Mouse (Mus musculus): ENCODE data around the gene Gfer.
A peak's percentile ranks its signal among the peaks of the same experiment; 100 is the strongest.
"Not testable (repeated sequence)": the region's sequence is repeated elsewhere in the genome, so short reads cannot be mapped to it uniquely, and the experiment has no call there.

Gene Gfer

GRCm38 (mm10) chr17:24687146-24687595 lies 8.8 kb downstream of the Gfer start:
- DNase-seq = peak; percentile 71

- peak; percentile 72 for DNase-seq
Observed at GRCm38 (mm10) chr17:24686514-24686913, 9.4 kb downstream of the Gfer start.

- no peak for DNase-seq
Observed at GRCm38 (mm10) chr17:24677500-24678080, 18.4 kb downstream of the Gfer start.

GRCm38 (mm10) chr17:24676877-24677276 lies 19.1 kb downstream of the Gfer start:
- no peak for DNase-seq

- DNase-seq = peak; percentile 87
Observed at GRCm38 (mm10) chr17:24676187-24676586, 19.8 kb downstream of the Gfer start.

- no peak for DNase-seq
Observed at GRCm38 (mm10) chr17:24674277-24674676, 21.7 kb downstream of the Gfer start.

DNA sequence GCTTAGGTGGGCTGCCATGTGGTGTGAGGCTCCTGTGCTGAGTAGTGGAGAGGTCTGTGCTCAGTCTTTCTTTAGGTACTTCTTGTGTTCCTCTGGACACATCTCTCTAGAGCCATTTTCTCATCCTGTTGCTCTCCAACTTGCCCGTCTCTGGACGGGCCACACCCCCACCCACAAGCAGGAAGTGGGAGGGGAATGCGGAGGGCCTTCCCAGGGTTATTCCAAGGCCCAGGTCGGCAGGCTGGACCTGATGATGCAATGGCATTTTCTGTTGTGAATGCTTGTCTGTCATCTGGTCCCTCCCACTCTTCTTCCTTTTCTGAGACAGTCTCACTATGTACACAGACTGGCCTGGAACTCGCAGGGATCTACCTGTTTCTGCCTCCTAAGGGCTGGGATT lies 23.8 kb downstream of the Gfer start:
- no peak for DNase-seq

GRCm38 (mm10) chr17:24671346-24671745 lies 24.6 kb downstream of the Gfer start:
- DNase-seq = no peak

DNA sequence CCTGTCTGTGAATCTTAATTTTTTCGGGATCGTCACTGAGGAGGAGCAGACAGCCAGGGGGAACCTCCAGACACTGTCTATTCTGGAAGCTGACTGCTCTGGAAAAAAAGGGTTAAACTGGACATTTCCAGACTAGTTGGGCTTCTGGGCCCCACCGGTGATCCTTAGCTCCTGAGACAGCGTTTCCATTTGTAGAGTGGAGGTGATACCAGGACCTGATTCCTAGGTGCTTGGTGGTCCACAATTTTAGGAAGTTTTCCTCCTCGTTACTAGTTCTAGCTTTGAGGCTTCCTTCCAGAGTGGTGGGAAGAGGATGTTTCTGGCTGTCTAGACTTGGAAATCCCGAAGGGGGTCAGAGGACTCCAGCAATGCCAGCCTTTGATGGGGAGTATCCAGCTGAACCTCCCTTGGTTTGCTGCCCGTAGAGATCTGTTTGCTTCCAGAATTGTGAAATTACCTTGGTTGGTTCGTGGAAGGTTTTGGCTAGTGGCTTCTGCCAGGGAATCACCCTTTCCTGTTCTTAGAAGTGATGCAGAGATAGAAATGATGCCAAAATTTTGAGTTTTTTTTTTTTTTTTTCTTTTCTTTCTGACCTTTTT lies 25.6 kb downstream of the Gfer start:
- no peak for DNase-seq

- DNase-seq = peak; percentile 99
Observed at GRCm38 (mm10) chr17:24669545-24670245, 26.3 kb downstream of the Gfer start, which contains the start of gene Zfp598. TSS of gene Zfp598 (plus strand) at chr17:24669687.

- not testable (repeated sequence) for DNase-seq
Observed at GRCm38 (mm10) chr17:24669214-24669544, 26.8 kb downstream of the Gfer start.

GRCm38 (mm10) chr17:24667416-24667815 lies 28.5 kb downstream of the Gfer start:
- peak; percentile 74 for DNase-seq

GRCm38 (mm10) chr17:24667011-24667410 lies 28.9 kb downstream of the Gfer start:
- not testable (repeated sequence) for DNase-seq

GRCm38 (mm10) chr17:24658017-24658758 lies 37.8 kb downstream of the Gfer start, which contains the start of gene Npw:
TSS of gene Npw (minus strand) at chr17:24658457.
- peak; percentile 44 for DNase-seq

DNA sequence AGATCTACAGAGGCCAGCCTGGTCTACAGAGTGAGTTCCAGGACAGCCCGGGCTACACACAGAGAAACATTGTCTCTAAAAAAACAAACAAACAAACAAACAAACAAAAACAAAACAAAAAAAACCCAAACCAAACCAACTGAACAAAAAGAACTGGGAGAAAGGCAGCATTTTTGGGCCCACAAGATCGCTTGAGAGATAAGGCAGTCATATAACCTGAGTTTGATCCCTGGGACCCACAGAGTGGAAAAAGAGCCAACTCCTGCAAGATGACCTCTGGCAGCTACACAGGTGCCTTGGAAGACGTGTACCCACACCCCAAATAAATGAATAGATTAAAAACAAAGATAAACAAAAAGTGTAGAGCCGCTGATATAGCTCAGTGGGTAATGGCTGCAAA lies 41.0 kb downstream of the Gfer start:
- no peak for DNase-seq

- peak; percentile 85 for DNase-seq
Observed at GRCm38 (mm10) chr17:24653967-24654710, 41.8 kb downstream of the Gfer start.

GRCm38 (mm10) chr17:24651835-24652234 lies 44.1 kb downstream of the Gfer start:
- DNase-seq = no peak

- DNase-seq = no peak
Observed at GRCm38 (mm10) chr17:24650766-24651165, 45.2 kb downstream of the Gfer start.

DNA sequence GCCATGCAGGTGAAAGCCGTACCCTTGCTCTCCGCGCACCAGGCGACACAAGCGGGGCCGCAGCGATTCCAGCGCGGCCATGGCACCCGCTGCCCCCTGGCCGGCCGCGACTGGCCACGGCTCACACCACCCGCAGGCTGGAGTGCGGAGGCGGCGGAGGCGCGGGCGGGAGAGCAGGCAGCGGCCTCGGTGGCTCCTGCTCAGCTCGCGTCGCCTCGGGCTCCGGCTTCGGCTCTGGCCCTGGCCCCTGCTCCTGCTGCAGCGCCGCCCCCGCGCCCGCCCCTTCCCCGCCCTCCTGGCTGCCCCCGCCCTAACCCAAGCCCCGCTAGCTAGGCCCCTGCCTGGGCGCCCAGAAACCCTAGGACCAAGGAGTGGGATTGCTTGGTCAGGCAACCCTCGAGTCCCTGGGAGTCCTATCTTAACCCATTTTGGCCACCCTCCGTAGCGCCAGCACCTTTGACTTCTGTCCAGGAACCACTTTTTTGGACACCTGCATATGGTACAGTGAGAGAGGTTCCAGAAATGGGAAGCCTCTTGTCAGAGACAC lies 45.8 kb downstream of the Gfer start, which contains the start of gene Slc9a3r2:
Gene Slc9a3r2, minus strand, starts transcription at position 258 of the 547 bp plus-strand sequence.
- peak; percentile 64 for DNase-seq

DNA sequence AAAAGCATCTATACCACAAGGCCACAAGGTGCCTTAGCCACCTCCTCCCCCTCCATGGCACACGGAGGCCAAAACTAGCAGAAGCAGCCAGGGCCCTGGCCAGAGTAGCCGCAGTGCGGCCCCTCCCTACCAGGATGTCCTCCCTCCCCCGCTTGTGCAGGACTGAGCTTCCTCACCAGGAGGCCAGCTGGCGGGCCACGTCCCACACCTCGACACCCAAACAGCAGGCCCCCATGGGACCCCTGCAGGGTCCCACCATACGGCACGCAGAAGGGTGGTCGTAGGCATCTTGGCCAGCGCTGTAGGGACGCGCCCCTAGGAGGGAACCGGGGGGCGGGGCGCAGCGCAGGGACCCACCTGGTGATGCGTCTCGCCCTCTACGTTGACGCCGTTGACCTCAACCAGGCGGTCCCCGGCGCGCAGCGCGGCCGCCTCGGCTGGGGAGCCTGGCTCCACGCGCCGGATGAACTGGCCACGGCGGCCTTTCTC lies 46.3 kb downstream of the Gfer start:
- DNase-seq = peak; percentile 52

DNA sequence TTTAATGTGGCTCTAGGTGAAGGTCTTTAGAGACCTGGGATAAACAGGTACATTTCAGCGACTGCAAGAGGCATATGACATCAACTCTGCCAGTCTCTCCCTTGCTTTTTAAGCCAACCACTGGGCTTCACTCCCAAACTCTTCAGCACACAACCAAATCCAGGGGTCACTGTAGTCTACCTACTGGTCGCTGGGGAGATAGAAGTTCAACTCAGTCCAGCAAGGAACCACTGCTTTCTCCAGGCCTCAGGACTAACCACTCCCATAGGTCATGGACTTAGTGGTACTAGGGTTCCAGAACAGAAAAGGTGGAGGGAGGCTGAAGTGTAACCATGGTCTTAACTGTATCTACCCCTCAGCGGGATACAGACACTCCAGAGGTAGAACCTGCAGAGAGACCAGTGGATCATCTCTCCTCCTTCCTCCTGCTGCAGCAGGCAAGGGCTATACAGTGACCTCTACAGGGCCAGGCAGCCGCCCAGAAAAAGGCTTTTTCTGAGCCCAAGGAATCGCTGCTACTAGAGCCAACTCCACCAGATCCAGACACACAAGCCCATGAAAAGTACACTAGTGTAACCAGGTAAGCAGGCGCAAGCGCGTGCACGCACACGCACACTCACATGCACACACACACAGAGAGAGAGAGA lies 47.1 kb downstream of the Gfer start:
- no peak for DNase-seq

DNA sequence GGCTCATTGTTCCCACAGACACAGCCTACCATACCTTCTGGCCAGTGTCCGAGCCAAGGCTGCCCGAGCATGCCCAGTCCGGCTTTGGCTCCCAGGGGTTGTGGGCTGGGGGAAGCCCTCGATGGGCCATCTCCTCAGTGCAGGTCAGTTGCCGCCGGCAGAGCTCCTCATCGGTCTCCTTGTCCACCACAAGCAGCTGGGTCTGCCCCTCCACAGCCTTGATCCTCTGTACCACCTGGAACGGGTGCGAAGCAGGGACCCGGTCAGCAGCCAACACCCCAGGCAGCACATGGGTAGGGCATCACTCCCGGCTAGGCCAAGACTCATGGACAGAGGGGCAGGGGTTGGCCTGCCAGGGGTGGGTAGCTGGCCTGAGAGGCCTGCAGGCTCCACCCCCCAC lies 48.5 kb downstream of the Gfer start:
- no peak for DNase-seq

Measured in thymus, postnatal 4 days (tissue).